Mouse (Mus musculus) adrenal gland, postnatal 4 days (tissue): ENCODE measurements around the gene Tuba1a. TPM values are rescaled to one million over a fixed set of nuclear protein-coding genes. Genes with fewer than 3 reads are reported as not detected.
"Not testable (repeated sequence)": the region's sequence is repeated elsewhere in the genome, so short reads cannot be mapped to it uniquely, and the experiment has no call there.

Experiments
- DNase-seq, 2 experiments: peaks; one replicate each; pipeline ENCODE4 v3.0.0; 2021 to 2022; ENCODE audit warnings: low spot score in 2 of 2, mixed read lengths in 2 of 2
- total RNA-seq, 2 experiments: library from RNA; stranded (reverse); gene quantifications; 2 replicates each; pipeline ENCODE4 v1.2.3; 2021

The Tuba1a gene
- total RNA-seq, 2 experiments from 2014 or later = 323 to 446 TPM

- no peak for DNase-seq
Observed at GRCm38 (mm10) chr15:98956000-98956399, 2.5 kb upstream of the Tuba1a start.

GRCm38 (mm10) chr15:98955324-98955723, 1.8 kb upstream of the Tuba1a start:
- no peak for DNase-seq

GRCm38 (mm10) chr15:98954425-98955253, 1.1 kb upstream of the Tuba1a start:
- no peak for DNase-seq

GRCm38 (mm10) chr15:98952751-98953400, 627 bp downstream of the Tuba1a start:
- DNase-seq = peak; percentile 43 to 60

GRCm38 (mm10) chr15:98952063-98952455, 1.4 kb downstream of the Tuba1a start:
- DNase-seq = no peak

GRCm38 (mm10) chr15:98951122-98952062, 2.1 kb downstream of the Tuba1a start:
- not testable (repeated sequence) for DNase-seq

GRCm38 (mm10) chr15:98949607-98949892, 4.0 kb downstream of the Tuba1a start:
- no peak for DNase-seq

GRCm38 (mm10) chr15:98948857-98949606, 4.5 kb downstream of the Tuba1a start:
- no peak for DNase-seq

- no peak for DNase-seq
Observed at GRCm38 (mm10) chr15:98948382-98948781, 5.1 kb downstream of the Tuba1a start.

- no peak for DNase-seq
Observed at GRCm38 (mm10) chr15:98947884-98948283, 5.6 kb downstream of the Tuba1a start.

- DNase-seq = no peak
Observed at GRCm38 (mm10) chr15:98943133-98943532, 10.4 kb downstream of the Tuba1a start.

- DNase-seq = no peak
Observed at GRCm38 (mm10) chr15:98942081-98942480, 11.4 kb downstream of the Tuba1a start.

GRCm38 (mm10) chr15:98941539-98941938, 12.0 kb downstream of the Tuba1a start:
- DNase-seq = no peak

GRCm38 (mm10) chr15:98940816-98941215, 12.7 kb downstream of the Tuba1a start:
- no peak for DNase-seq

GRCm38 (mm10) chr15:98934217-98934839, 19.2 kb downstream of the Tuba1a start, which contains the start of gene Tuba1b:
Gene Tuba1b, minus strand, starts transcription at chr15:98934565.
- DNase-seq = peak; percentile 77 to 83

GRCm38 (mm10) chr15:98933833-98934216, 19.7 kb downstream of the Tuba1a start:
- DNase-seq = peak; percentile 82 to 88

GRCm38 (mm10) chr15:98933004-98933671, 20.4 kb downstream of the Tuba1a start:
- DNase-seq = not testable (repeated sequence)

- no peak for DNase-seq
Observed at GRCm38 (mm10) chr15:98930998-98931397, 22.5 kb downstream of the Tuba1a start.

GRCm38 (mm10) chr15:98930017-98930734, 23.3 kb downstream of the Tuba1a start:
- DNase-seq = no peak
